Mouse (Mus musculus) liver, adult 2 months (tissue): Measurements from ENCODE around the gene Rpl35a.

Experiments
- CTCF ChIP-seq: fragments of 200-500 bp; IDR thresholded peaks from 2 replicates; pipeline ENCODE4 v1.5.1; 2011; ENCODE audit warnings: low read depth, low read length, control low read depth
- POLR2A ChIP-seq: fragments of 200-500 bp; IDR thresholded peaks from 2 replicates; pipeline ENCODE4 v1.6.1; 2011; ENCODE audit warnings: low read length, control low read depth; ENCODE audit not compliant: insufficient read depth; ENCODE audit errors: extremely low read depth

- TF ChIP-seq CTCF (no peak), POLR2A (no peak)
Observed at GRCm38 (mm10) chr16:33063267-33063666, 7.0 kb downstream of the Rpl35a start.
